Comparison of ENCODE assay signal across 21 mouse cellular contexts in genomic region chr17:37221879-37222278, GRCm38 (mm10). TPM values are rescaled to one million over a fixed set of nuclear protein-coding genes. Genes with fewer than 3 reads are reported as not detected.
DNase-seq lines count a peak whose midpoint lies in the region; ATAC-seq and TF ChIP-seq lines count a peak whose summit lies in the region.
"Had no signal": no experiment of that assay in that cellular context is flagged by ENCODE, and none has a peak within 500 bp of the region (broad histone marks: within the 10 kb centered on the region; RNA-seq: fewer than 3 reads in every experiment).

No protein-coding gene starts in this region.

- H3K27ac ChIP-seq in heart, postnatal 0 days (ENCODE audit: low read depth), result no peak overlapping the region
- no peak overlapping the region for H3K27ac ChIP-seq in midbrain, embryonic 14.5 days (replicated peaks; ENCODE audit: low read depth, low read length)
- H3K27ac ChIP-seq in midbrain, embryonic 16.5 days (ENCODE audit: low read length), result no peak overlapping the region
- H3K27ac ChIP-seq: heart, embryonic 15.5 days; hindbrain, embryonic 13.5 days; liver, embryonic 12.5 days; midbrain, embryonic 15.5 days; neural tube, embryonic 13.5 days had no signal

- no peak for TF ChIP-seq EP300 in heart, postnatal 0 days (IDR thresholded peaks at IDR 0.05; ENCODE audit: low read depth)

- no peak overlapping the region for H3K9ac ChIP-seq in heart, postnatal 0 days (replicated peaks; ENCODE audit: low read depth, low read length)
- no peak overlapping the region for H3K9ac ChIP-seq in midbrain, embryonic 14.5 days (replicated peaks; ENCODE audit: low read length)
- H3K9ac ChIP-seq in midbrain, embryonic 16.5 days (ENCODE audit: low read depth, low read length), result no peak overlapping the region
- H3K9ac ChIP-seq: heart, embryonic 15.5 days; hindbrain, embryonic 13.5 days; liver, embryonic 12.5 days; midbrain, embryonic 15.5 days; neural tube, embryonic 13.5 days had no signal

- H3K36me3 ChIP-seq in heart, postnatal 0 days (replicated peaks; ENCODE audit: control insufficient read depth, insufficient read depth, low read length), result no peaks in the 10 kb centered on the region
- H3K36me3 ChIP-seq in midbrain, embryonic 14.5 days (ENCODE audit: control insufficient read depth, insufficient read depth, low read length), result no peaks in the 10 kb centered on the region
- no peaks in the 10 kb centered on the region for H3K36me3 ChIP-seq in midbrain, embryonic 16.5 days (ENCODE audit: control insufficient read depth, insufficient read depth, low read length)
- H3K36me3 ChIP-seq: heart, embryonic 15.5 days; hindbrain, embryonic 13.5 days; liver, embryonic 12.5 days; midbrain, embryonic 15.5 days; neural tube, embryonic 13.5 days had no signal

- no peak for ATAC-seq in heart, postnatal 0 days (ENCODE audit: insufficient read depth, low read depth)
- ATAC-seq in midbrain, embryonic 14.5 days (ENCODE audit: low FRiP score, low TSS enrichment), result no peak
- ATAC-seq in midbrain, embryonic 16.5 days, result no peak
- ATAC-seq: liver, embryonic 12.5 days; midbrain, embryonic 15.5 days had no signal

- 24% methylated on average over 1 of the region's 1 CpGs for WGBS in heart, postnatal 0 days
- 39% methylated on average over 1 of the region's 1 CpGs for WGBS in midbrain, embryonic 14.5 days
- WGBS in midbrain, embryonic 16.5 days, result 22% methylated on average over 1 of the region's 1 CpGs

- H3K4me3 ChIP-seq in heart, postnatal 0 days (ENCODE audit: low read depth, low read length), result no peak overlapping the region
- H3K4me3 ChIP-seq in midbrain, embryonic 14.5 days (replicated peaks; ENCODE audit: low read depth, low read length), result no peak overlapping the region
- no peak overlapping the region for H3K4me3 ChIP-seq in midbrain, embryonic 16.5 days (ENCODE audit: low read depth, low read length)
- H3K4me3 ChIP-seq: heart, embryonic 15.5 days; hindbrain, embryonic 13.5 days; liver, embryonic 12.5 days; midbrain, embryonic 15.5 days; neural tube, embryonic 13.5 days had no signal

- no peaks in the 10 kb centered on the region for H3K27me3 ChIP-seq in heart, postnatal 0 days (ENCODE audit: control insufficient read depth, insufficient read depth, low read length)
- H3K27me3 ChIP-seq in midbrain, embryonic 14.5 days (ENCODE audit: control insufficient read depth, insufficient read depth, low read length), result no peaks in the 10 kb centered on the region
- no peaks in the 10 kb centered on the region for H3K27me3 ChIP-seq in midbrain, embryonic 16.5 days (ENCODE audit: control insufficient read depth, insufficient read depth, low read depth, low read length)
- H3K27me3 ChIP-seq: heart, embryonic 15.5 days; hindbrain, embryonic 13.5 days; liver, embryonic 12.5 days; midbrain, embryonic 15.5 days; neural tube, embryonic 13.5 days had no signal

- peak; percentile 19; the same call in 1 of the 2 replicates for TF ChIP-seq CTCF in heart, postnatal 0 days (IDR thresholded peaks at IDR 0.05; ENCODE audit: low read depth)

- no peaks in the 10 kb centered on the region for H3K4me1 ChIP-seq in heart, postnatal 0 days (ENCODE audit: control insufficient read depth, insufficient read depth)
- H3K4me1 ChIP-seq in midbrain, embryonic 14.5 days (ENCODE audit: control insufficient read depth, insufficient read depth, low read length), result no peaks in the 10 kb centered on the region
- no peaks in the 10 kb centered on the region for H3K4me1 ChIP-seq in midbrain, embryonic 16.5 days (ENCODE audit: control insufficient read depth, insufficient read depth, low read length)
- H3K4me1 ChIP-seq: heart, embryonic 15.5 days; hindbrain, embryonic 13.5 days; liver, embryonic 12.5 days; midbrain, embryonic 15.5 days; neural tube, embryonic 13.5 days had no signal

- no peak for DNase-seq in heart, postnatal 0 days (ENCODE audit: low spot score)
- DNase-seq in heart, adult 18-20 months, result no peak
- DNase-seq in midbrain, embryonic 14.5 days, result peak; percentile 18
- DNase-seq in R1 (ENCODE audit: low read depth, low spot score), result peak; percentile 23
- no peak for DNase-seq in adrenal gland, postnatal 14 days
- DNase-seq in urinary bladder, postnatal 4 days (ENCODE audit: low spot score in 2 of 2), result no peak
- DNase-seq: cerebellum, adult 11 months; kidney, adult 18-20 months; lung, postnatal 36 days; thymus, postnatal 4 days had no signal

- H3K4me2 ChIP-seq in heart, postnatal 0 days (ENCODE audit: low read depth, low read length), result no peak overlapping the region
- no peak overlapping the region for H3K4me2 ChIP-seq in midbrain, embryonic 14.5 days (ENCODE audit: low read length)
- H3K4me2 ChIP-seq in midbrain, embryonic 16.5 days (ENCODE audit: low read length), result no peak overlapping the region
- H3K4me2 ChIP-seq: heart, embryonic 15.5 days; hindbrain, embryonic 13.5 days; liver, embryonic 12.5 days; midbrain, embryonic 15.5 days; neural tube, embryonic 13.5 days had no signal

- no peaks in the 10 kb centered on the region; the same call in 1 of the 2 replicates for H3K9me3 ChIP-seq in heart, postnatal 0 days (replicated peaks; ENCODE audit: control insufficient read depth, low read length)
- no peaks in the 10 kb centered on the region for H3K9me3 ChIP-seq in midbrain, embryonic 14.5 days (ENCODE audit: control insufficient read depth, low read length)
- 0 out of 2 replicates have a peak, but pooled peaks cover 2% of the 10 kb centered on the region for H3K9me3 ChIP-seq in midbrain, embryonic 16.5 days (replicated peaks; ENCODE audit: control insufficient read depth, low read length, poor library complexity, severe bottlenecking)
- H3K9me3 ChIP-seq: heart, embryonic 15.5 days; midbrain, embryonic 15.5 days had no signal

RNA-seq across cellular contexts. Expression of gene Olfr96, which starts 1.9 kb away (rescaled TPM):
- not detected in 2 replicates for total RNA-seq in heart, postnatal 0 days (2014; rRNA removed; ENCODE audit: low replicate concordance)
- not detected in 2 replicates for polyA plus RNA-seq in heart, postnatal 0 days (2015; fragmentation: Nextera tagmentation; extraction: Ambion mirVana)
- total RNA-seq in heart, adult 18-20 months (2021), result not detected
- polyA plus RNA-seq in midbrain, embryonic 14.5 days (2014; fragmentation: Nextera tagmentation; extraction: Ambion mirVana), result not detected in 2 replicates
- not detected in 2 replicates for polyA plus RNA-seq in midbrain, embryonic 16.5 days (2015; fragmentation: Nextera tagmentation; extraction: Ambion mirVana)
- not detected in 2 replicates for total RNA-seq in adrenal gland, postnatal 14 days (2021)
- total RNA-seq: gastrocnemius, postnatal 4 days; left cerebral cortex, adult 8-10 months had no signal
- polyA plus RNA-seq: cortical plate, adult 2 months; heart, embryonic 15.5 days; hindbrain, embryonic 13.5 days; large intestine, adult 2 months; liver, embryonic 12.5 days; midbrain, embryonic 15.5 days; neural tube, embryonic 13.5 days; stomach, embryonic 16.5 days had no signal

RNA-seq across cellular contexts. Expression of gene Olfr95, which starts 9.0 kb away (rescaled TPM):
- not detected in 2 replicates for total RNA-seq in heart, postnatal 0 days (2014; rRNA removed; ENCODE audit: low replicate concordance)
- polyA plus RNA-seq in heart, postnatal 0 days (2015; fragmentation: Nextera tagmentation; extraction: Ambion mirVana), result not detected in 2 replicates
- not detected for total RNA-seq in heart, adult 18-20 months (2021)
- not detected in 2 replicates for polyA plus RNA-seq in midbrain, embryonic 14.5 days (2014; fragmentation: Nextera tagmentation; extraction: Ambion mirVana)
- 0.04 TPM in 1 of 2 replicates, not detected in the other for polyA plus RNA-seq in midbrain, embryonic 16.5 days (2015; fragmentation: Nextera tagmentation; extraction: Ambion mirVana)
- total RNA-seq in adrenal gland, postnatal 14 days (2021), result not detected in 2 replicates
- total RNA-seq: gastrocnemius, postnatal 4 days; left cerebral cortex, adult 8-10 months had no signal
- polyA plus RNA-seq: cortical plate, adult 2 months; heart, embryonic 15.5 days; hindbrain, embryonic 13.5 days; large intestine, adult 2 months; liver, embryonic 12.5 days; midbrain, embryonic 15.5 days; neural tube, embryonic 13.5 days; stomach, embryonic 16.5 days had no signal

RNA-seq across cellular contexts. Expression of gene Olfr97, which starts 15.3 kb away (rescaled TPM):
- not detected in 2 replicates for total RNA-seq in heart, postnatal 0 days (2014; rRNA removed; ENCODE audit: low replicate concordance)
- polyA plus RNA-seq in heart, postnatal 0 days (2015; fragmentation: Nextera tagmentation; extraction: Ambion mirVana), result not detected in 2 replicates
- total RNA-seq in heart, adult 18-20 months (2021), result not detected
- polyA plus RNA-seq in midbrain, embryonic 14.5 days (2014; fragmentation: Nextera tagmentation; extraction: Ambion mirVana), result not detected in 2 replicates
- not detected in 2 replicates for polyA plus RNA-seq in midbrain, embryonic 16.5 days (2015; fragmentation: Nextera tagmentation; extraction: Ambion mirVana)
- not detected in 2 replicates for total RNA-seq in adrenal gland, postnatal 14 days (2021)
- total RNA-seq: gastrocnemius, postnatal 4 days; left cerebral cortex, adult 8-10 months had no signal
- polyA plus RNA-seq: cortical plate, adult 2 months; heart, embryonic 15.5 days; hindbrain, embryonic 13.5 days; large intestine, adult 2 months; liver, embryonic 12.5 days; midbrain, embryonic 15.5 days; neural tube, embryonic 13.5 days; stomach, embryonic 16.5 days had no signal

RNA-seq across cellular contexts. Expression of gene Olfr94, which starts 21.1 kb away (rescaled TPM):
- total RNA-seq in heart, postnatal 0 days (2014; rRNA removed; ENCODE audit: low replicate concordance), result not detected in 2 replicates
- polyA plus RNA-seq in heart, postnatal 0 days (2015; fragmentation: Nextera tagmentation; extraction: Ambion mirVana), result not detected in 2 replicates
- total RNA-seq in heart, adult 18-20 months (2021), result not detected
- polyA plus RNA-seq in midbrain, embryonic 14.5 days (2014; fragmentation: Nextera tagmentation; extraction: Ambion mirVana), result not detected in 2 replicates
- polyA plus RNA-seq in midbrain, embryonic 16.5 days (2015; fragmentation: Nextera tagmentation; extraction: Ambion mirVana), result not detected in 2 replicates
- not detected in 2 replicates for total RNA-seq in adrenal gland, postnatal 14 days (2021)
- total RNA-seq: gastrocnemius, postnatal 4 days; left cerebral cortex, adult 8-10 months had no signal
- polyA plus RNA-seq: cortical plate, adult 2 months; heart, embryonic 15.5 days; hindbrain, embryonic 13.5 days; large intestine, adult 2 months; liver, embryonic 12.5 days; neural tube, embryonic 13.5 days; stomach, embryonic 16.5 days had no signal

RNA-seq across cellular contexts. Expression of gene Ubd, which starts 28.2 kb away (rescaled TPM):
- not detected in 2 replicates for total RNA-seq in heart, postnatal 0 days (2014; rRNA removed; ENCODE audit: low replicate concordance)
- not detected in 2 replicates for polyA plus RNA-seq in heart, postnatal 0 days (2015; fragmentation: Nextera tagmentation; extraction: Ambion mirVana)
- 1 to 10 TPM in 1 of 2 experiments, not detected in 1; 1.2 TPM for total RNA-seq in heart, adult 18-20 months (2021)
- not detected in 2 replicates for polyA plus RNA-seq in midbrain, embryonic 14.5 days (2014; fragmentation: Nextera tagmentation; extraction: Ambion mirVana)
- polyA plus RNA-seq in midbrain, embryonic 16.5 days (2015; fragmentation: Nextera tagmentation; extraction: Ambion mirVana), result not detected in 2 replicates
- 3.4 TPM in 1 of 2 replicates, not detected in the other for total RNA-seq in adrenal gland, postnatal 14 days (2021)
- total RNA-seq: gastrocnemius, postnatal 4 days; left cerebral cortex, adult 8-10 months had no signal
- polyA plus RNA-seq: cortical plate, adult 2 months; hindbrain, embryonic 13.5 days; liver, embryonic 12.5 days; midbrain, embryonic 15.5 days; neural tube, embryonic 13.5 days; stomach, embryonic 16.5 days had no signal

Comparison
In these comparisons a context has a peak if more than half of its experiments do, and no peak if none do; other contexts are left out.
1. DNase-seq: peak in midbrain, embryonic 14.5 days (single experiment) and R1 (single experiment); none in heart, postnatal 0 days (single experiment), heart, adult 18-20 months (0 of 2), adrenal gland, postnatal 14 days (single experiment) and urinary bladder, postnatal 4 days (0 of 2).